Mouse (Mus musculus): ENCODE measurements around the gene Pidd1. TPM values are rescaled to one million over a fixed set of nuclear protein-coding genes. Genes with fewer than 3 reads are reported as not detected.
A peak's percentile ranks its signal among the peaks of the same experiment; 100 is the strongest.

Gene Pidd1
- polyA plus RNA-seq, 1 experiment = 39.0 TPM

DNA sequence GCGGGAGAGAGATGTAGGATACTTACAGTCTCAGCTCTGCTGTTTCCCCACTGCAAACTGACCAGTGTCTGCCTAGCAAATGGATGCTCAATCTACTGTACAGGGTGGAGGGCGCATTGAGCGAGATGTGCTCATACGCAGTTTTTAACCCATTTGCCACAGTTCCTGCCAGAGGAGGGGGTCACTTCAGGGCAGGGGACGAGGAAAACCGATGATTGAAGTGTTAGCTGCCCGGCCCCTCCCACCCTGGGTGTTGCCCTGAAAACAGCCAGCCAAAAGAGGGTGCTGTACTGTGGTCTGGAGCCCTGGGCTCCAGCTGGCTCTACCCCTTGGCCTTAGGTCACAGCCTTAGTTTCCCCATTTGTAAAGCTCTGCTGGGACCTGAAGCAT, 33.2 kb upstream of the Pidd1 start:
- TF ChIP-seq GATA1 (IDR thresholded peaks at IDR 0.05; ENCODE audit: low read length) = no peak

DNA sequence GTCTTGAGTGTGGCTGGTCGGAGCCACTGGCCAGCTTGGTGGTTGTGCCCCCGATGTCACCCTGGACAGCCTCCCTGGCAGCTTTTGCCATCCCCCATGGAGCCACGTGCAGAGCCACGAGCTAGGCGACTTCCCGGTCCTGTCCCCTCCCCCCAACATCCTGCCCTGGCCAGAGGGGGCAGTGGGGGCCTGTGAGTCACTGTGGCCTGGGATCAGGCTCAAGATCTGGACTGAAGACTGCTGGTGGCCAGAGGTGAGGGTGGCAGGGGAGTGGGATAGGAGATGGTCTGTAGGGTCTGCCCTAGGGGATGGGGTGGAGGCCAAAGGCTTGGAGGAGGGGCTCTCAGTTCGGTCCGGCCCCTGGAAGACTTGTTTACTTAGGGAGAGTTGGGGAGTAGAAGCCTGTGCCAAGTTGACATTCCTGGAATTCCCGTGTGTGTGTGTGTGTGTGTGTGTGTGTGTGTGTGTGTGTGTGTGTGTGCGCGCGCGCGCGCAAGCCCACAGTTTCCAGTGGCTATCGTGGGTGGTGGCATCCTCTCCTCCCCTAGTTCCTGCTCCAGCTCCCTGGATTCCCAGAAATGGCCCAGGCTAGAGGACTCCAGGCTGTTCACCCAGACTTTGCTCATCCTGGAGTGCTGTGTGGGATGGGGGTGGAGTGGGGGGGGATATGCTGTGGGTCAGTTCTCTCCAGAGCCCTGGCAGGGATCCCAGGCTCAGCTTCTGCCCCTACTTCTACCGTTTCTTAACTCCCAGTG, 32.6 kb upstream of the Pidd1 start:
- no peak for TF ChIP-seq GATA1 (IDR thresholded peaks at IDR 0.05; ENCODE audit: low read length)

DNA sequence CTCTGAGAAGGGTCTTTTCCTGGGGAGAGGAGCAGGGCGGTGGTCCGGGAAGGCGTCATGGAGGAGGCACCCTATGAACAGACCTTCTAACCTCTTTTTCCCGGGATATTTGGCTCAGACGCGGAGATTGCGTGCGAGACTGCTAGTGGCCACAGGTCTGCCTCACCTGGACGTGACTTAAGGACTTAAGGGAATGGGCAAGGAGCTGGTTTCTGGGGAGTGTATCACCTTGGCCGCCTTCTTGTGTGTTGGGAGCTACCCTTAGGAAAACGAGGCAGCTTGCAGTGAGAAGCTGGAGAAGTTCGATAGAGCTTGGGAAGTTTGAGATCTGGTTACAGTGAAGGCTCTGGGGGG, 32.0 kb upstream of the Pidd1 start:
- TF ChIP-seq GATA1 (IDR thresholded peaks at IDR 0.05; ENCODE audit: low read length) = no peak

- TF ChIP-seq GATA1 (IDR thresholded peaks at IDR 0.05; ENCODE audit: low read length) = no peak
Observed at GRCm38 (mm10) chr7:141475011-141475804, 31.4 kb upstream of the Pidd1 start, which contains the start of the genes Polr2l and Tspan4. TSS of gene Polr2l (minus strand) at chr7:141475132. TSS of gene Tspan4 (plus strand) at chr7:141475240.

DNA sequence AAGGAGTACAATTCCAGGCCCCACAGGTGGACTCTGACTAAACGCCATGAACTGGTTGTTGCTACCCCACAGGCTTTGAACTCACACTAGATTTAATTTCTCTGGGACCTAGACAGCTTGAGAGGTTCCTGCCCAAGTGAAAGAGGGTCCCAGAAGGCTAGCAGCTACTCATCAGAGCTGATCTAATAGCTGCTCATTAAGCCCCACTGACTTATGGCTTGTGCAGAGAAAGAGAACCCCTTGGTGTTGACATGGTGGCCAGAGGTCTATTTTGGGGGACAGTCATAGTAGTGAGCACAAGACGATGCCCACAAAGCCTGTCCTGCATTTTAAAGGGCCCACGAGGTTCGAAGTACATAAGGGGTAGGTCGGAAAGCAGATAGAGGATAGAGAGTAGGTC, 30.3 kb upstream of the Pidd1 start:
- no peak for TF ChIP-seq GATA1 (IDR thresholded peaks at IDR 0.05; ENCODE audit: low read length)

GRCm38 (mm10) chr7:141472763-141473162, 28.9 kb upstream of the Pidd1 start:
- TF ChIP-seq GATA1 (IDR thresholded peaks at IDR 0.05; ENCODE audit: low read length) = no peak

DNA sequence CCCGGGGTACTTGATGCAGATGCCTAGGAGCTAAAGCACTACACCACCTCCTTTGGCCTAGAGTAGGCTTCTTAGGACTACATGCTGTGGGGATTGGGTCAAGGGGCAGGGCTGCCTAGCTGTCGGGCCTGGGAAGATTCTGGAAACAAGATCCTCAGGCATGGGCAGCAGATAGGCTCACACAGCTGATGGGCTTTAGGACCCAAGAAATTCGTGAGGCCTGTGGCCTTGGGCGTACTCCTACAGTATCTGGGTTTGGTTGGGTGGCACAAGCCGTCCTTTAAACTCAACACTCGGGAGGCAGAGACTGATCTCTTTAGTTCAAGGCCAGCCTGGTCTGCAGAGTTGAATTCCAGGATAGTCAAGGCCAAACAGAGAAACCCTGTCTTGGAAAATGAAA, 28.4 kb upstream of the Pidd1 start:
- TF ChIP-seq GATA1 (IDR thresholded peaks at IDR 0.05; ENCODE audit: low read length) = no peak

DNA sequence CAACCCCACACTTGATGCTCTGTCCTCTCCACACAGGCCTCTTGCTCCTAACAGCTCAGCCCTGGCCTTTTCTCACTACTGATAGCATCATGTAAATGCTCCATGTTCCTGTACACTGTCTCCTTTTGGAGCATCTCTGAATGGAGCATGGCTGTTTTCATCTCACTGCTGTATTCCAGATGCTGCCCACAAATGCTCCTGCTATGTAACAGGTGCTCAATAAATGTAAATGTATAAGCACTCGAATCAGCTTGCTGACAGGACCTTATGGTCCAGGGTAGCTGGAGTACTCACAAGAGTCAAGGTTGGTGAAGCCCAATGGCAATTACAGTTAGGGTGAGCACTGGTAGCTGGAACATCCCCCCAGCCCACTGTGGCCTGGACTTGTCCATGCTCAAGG, 27.4 kb upstream of the Pidd1 start:
- no peak for TF ChIP-seq GATA1 (IDR thresholded peaks at IDR 0.05; ENCODE audit: low read length)

DNA sequence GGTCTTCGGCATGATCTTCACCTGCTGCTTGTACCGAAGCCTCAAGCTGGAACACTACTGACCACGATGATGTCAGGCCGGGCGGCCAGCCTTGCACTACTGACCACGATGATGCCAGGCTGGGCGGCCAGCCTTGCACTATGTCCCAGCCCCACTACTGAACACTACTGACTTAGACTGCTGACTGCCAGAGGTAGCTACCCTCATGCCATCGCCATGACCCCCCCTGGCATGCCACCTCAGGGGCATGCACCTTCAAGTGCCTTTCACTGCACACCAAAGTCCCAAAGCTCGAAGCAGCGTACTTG, 26.8 kb upstream of the Pidd1 start:
- no peak for TF ChIP-seq GATA1 (IDR thresholded peaks at IDR 0.05; ENCODE audit: low read length)

DNA sequence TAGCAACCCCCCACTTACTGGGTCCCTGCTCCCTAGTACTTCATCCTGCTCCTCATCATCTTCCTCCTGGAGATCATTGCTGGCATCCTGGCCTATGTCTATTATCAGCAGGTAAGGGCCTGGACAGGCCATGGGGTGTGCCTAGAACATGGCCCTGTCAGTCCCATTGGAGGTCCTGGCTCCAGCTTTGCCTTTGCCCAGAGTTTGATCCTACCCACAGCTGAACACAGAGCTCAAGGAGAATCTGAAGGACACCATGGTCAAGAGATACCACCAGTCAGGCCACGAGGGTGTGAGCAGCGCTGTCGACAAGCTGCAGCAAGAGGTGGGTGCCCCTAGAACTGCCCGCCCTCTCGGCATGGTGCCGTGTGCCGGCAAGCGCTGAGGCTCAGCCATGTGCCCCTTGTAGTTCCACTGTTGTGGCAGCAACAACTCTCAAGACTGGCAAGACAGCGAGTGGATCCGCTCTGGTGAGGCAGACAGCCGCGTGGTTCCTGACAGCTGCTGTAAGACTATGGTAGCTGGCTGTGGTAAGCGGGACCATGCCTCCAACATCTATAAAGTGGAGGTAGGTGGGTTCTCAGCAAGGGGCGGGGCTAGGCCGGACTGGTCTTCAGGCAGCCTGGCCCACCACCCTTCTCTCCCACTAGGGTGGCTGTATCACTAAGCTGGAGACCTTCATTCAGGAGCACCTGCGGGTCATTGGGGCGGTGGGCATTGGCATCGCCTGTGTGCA, 26.2 kb upstream of the Pidd1 start:
- no peak for TF ChIP-seq GATA1 (IDR thresholded peaks at IDR 0.05; ENCODE audit: low read length)

DNA sequence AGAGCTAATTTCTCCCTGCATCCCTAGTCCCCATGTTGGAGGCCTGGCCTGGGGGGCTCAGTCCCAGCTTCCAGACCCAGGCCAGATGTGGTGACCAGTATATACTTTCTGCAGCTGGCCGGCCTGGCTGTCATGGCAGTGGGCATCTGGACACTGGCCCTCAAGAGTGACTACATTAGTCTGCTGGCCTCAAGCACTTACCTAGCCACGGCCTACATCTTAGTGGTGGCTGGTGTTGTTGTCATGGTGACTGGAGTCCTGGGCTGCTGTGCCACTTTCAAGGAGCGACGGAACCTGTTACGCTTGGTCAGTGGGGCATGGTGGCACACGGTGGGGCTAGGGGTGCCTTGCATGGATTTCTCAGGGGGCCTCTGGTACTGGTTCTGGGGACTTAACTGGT, 25.5 kb upstream of the Pidd1 start:
- no peak for TF ChIP-seq GATA1 (IDR thresholded peaks at IDR 0.05; ENCODE audit: low read length)

DNA sequence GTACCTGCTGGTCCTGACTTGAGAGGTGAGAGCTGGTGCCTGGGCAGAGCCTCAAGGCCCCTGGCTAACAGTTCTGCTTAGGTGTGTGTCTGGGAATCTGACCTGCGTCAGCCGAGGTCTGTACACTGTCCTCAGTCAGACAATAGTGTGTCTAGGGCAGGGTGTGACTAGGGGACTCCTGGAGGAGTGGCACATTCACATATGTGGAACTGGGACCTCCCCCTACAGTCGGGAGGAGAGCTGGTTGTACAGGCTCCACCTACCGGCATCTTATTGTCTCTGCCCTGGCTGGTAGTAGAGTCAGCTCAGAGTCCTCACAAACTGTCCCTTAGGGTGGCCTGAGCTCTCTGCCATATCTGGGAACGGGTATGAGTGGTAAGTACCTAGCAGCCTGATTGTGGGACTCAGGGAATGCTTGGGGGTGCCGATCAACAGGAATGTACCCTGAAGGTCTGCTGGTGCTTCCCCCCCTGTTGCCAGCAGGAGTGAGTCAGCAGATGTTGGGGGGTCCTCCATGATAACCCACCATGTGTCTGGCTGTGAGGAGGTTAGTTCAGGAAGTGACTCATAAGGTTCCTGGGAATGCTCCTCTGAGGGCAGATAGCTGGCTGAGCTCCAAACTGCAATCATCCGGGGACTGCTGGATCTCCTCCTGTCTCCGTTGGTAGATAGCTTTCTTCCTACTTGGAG, 24.8 kb upstream of the Pidd1 start:
- TF ChIP-seq GATA1 (IDR thresholded peaks at IDR 0.05; ENCODE audit: low read length) = peak; percentile 11

DNA sequence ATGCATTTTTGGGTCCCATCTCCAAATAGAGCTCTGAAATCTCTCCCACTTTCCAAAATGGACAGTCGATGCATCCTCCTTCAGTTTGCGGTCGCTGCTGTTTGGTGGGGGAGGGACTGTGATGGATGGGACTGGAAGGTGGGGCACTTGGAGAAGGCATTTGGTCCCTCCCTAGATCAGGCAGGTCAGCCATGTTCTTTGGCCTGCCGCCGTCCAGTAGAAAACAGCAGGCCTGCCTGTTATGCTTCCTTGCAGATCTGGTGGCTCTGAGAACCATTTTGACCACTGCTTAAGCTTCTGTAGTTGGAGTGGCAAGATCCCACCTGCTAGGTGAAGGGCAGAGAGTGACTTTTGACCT, 24.3 kb upstream of the Pidd1 start:
- no peak for TF ChIP-seq GATA1 (IDR thresholded peaks at IDR 0.05; ENCODE audit: low read length)

GRCm38 (mm10) chr7:141467230-141468030, 23.6 kb upstream of the Pidd1 start, which contains the start of gene Cd151:
TSS of gene Cd151 (plus strand) at chr7:141467392.
- no peak for TF ChIP-seq GATA1 (IDR thresholded peaks at IDR 0.05; ENCODE audit: low read length)

DNA sequence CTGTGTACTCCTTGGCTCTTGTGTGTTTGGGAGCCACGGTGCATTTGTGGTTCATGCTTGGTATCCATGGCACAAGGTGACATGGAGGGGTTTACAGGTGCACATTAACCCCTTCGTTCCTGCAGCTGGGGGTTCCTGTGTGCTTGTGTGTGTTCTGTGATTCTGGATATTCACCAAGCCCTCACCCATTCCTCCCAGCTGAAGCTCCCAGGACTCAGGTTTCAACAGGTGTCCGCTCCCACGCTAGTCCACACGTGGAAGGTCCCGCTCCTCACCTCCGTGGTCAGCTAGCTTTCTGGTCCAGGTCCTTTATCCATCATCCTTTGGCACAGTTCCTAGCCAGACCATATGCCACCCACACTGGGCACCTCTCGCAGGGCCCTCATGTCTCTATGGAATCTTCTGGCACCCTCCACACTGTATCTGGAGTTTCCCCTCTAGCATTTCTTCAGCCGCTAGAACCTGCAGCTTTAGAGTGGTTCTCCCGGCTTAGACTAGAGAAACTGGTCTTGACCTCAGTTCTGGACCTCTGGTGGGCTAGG, 22.9 kb upstream of the Pidd1 start:
- TF ChIP-seq GATA1 (IDR thresholded peaks at IDR 0.05; ENCODE audit: low read length) = no peak
